Mouse (Mus musculus): ENCODE measurements at regions not wholly inside any gene's neighbourhood (a gene's known extent, or its start where the extent isn't known, plus 50 kb on each side); places are given as distances from the start of the nearest gene placed in this dataset.

- TF ChIP-seq CTCF (conservative IDR thresholded peaks at IDR 0.05; ENCODE audit: low read length): no peak
- TF ChIP-seq NANOG (IDR thresholded peaks at IDR 0.05; ENCODE audit: borderline replicate concordance, low read length): no peak
Observed at GRCm38 (mm10) chr3:123781581-123781980, 90.9 kb upstream of the Ndst3 start.
